Mouse (Mus musculus) lung, adult 2 months (tissue): ENCODE measurements around the gene Adgra3.

ENCODE experiments used
- CTCF ChIP-seq: fragments of 200-500 bp; IDR thresholded peaks from 2 replicates; pipeline ENCODE4 v1.5.1; 2011; ENCODE audit warnings: mild to moderate bottlenecking, low read length, control low read depth; ENCODE audit not compliant: insufficient read depth
- POLR2A ChIP-seq: fragments of 200-500 bp; IDR thresholded peaks from 2 replicates; pipeline ENCODE4 v1.6.1; 2011; ENCODE audit warnings: low read depth, mild to moderate bottlenecking, control low read depth, low read length, borderline replicate concordance; ENCODE audit errors: extremely low read depth

DNA sequence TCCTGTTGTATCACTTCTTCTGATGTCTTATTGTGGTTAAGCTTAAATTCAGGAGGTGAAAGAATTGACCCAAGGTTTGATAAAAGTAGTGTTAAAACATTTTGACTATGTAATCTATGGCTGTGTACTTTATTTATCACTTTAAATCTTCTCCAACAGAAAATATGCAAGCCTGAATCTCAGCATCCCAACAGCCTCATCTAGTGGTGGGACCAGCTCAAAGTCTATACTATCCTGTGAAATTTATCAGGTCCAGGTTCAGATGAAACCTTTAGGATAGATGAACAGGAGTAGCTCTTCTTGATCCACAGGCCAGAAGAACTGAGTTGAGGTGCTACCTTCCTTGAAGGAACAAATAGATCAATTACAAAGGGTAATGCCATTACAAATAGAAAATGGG, 134.1 kb downstream of the Adgra3 start:
- TF ChIP-seq CTCF, result no peak
- TF ChIP-seq POLR2A, result no peak
